Mouse (Mus musculus) bone marrow macrophage, adult 2 months (primary cell): ENCODE measurements at regions not wholly inside any gene's neighbourhood (a gene's known extent, or its start where the extent isn't known, plus 50 kb on each side); places are given as distances from the start of the nearest gene placed in this dataset.

Experiments
- H3K27ac ChIP-seq: 2 replicates; pipeline ENCODE4 v1.5.1; 2012; ENCODE audit warnings: low read depth, low read length; ENCODE audit not compliant: insufficient read depth
- H3K4me1 ChIP-seq: 2 replicates; pipeline ENCODE4 v1.6.1; 2012; ENCODE audit warnings: low read length; ENCODE audit not compliant: control insufficient read depth, insufficient read depth
- H3K4me3 ChIP-seq: 2 replicates; pipeline ENCODE4 v1.5.1; 2012; ENCODE audit warnings: mild to moderate bottlenecking, low read length, moderate library complexity; ENCODE audit not compliant: insufficient read depth
- CTCF ChIP-seq: IDR thresholded peaks from 2 replicates; pipeline ENCODE4 v1.5.1; 2012; ENCODE audit warnings: low read depth, mild to moderate bottlenecking, low read length, moderate library complexity
- POLR2A ChIP-seq: IDR thresholded peaks from 2 replicates; pipeline ENCODE4 v1.6.1; 2012; ENCODE audit warnings: mild to moderate bottlenecking, low read depth, low read length, borderline replicate concordance

GRCm38 (mm10) chrX:77307374-77307773 is 203.4 kb upstream of the Tbl1x start:
- H3K4me3 ChIP-seq = no peak overlapping the region
- TF ChIP-seq POLR2A = no peak
- no peak for TF ChIP-seq CTCF
- no peak overlapping the region for H3K27ac ChIP-seq
- no peaks in the 10 kb centered on the region for H3K4me1 ChIP-seq

- TF ChIP-seq CTCF (no peak), POLR2A (no peak)
- H3K4me3 ChIP-seq = no peak overlapping the region
- peaks cover 2% of the 10 kb centered on the region; the same call in 1 of the 2 replicates for H3K4me1 ChIP-seq
- no peak overlapping the region for H3K27ac ChIP-seq
Observed at GRCm38 (mm10) chrX:77314384-77314783, 196.4 kb upstream of the Tbl1x start.

- TF ChIP-seq CTCF = no peak
- TF ChIP-seq POLR2A = no peak
- Histone ChIP-seq H3K4me3 (no peak overlapping the region), H3K4me1 (no peaks in the 10 kb centered on the region), H3K27ac (no peak overlapping the region)
Observed at GRCm38 (mm10) chrX:77323644-77324043, 187.2 kb upstream of the Tbl1x start.

- no peak for TF ChIP-seq CTCF
- no peak for TF ChIP-seq POLR2A
- H3K4me3 ChIP-seq = no peak overlapping the region
- H3K27ac ChIP-seq = no peak overlapping the region
- H3K4me1 ChIP-seq = no peaks in the 10 kb centered on the region
Observed at GRCm38 (mm10) chrX:77353181-77353580, 157.6 kb upstream of the Tbl1x start.

- no peaks in the 10 kb centered on the region for H3K4me1 ChIP-seq
- no peak overlapping the region for H3K4me3 ChIP-seq
- TF ChIP-seq CTCF (no peak), POLR2A (no peak)
- H3K27ac ChIP-seq = no peak overlapping the region
Observed at GRCm38 (mm10) chrX:77360551-77360950, 150.3 kb upstream of the Tbl1x start.

GRCm38 (mm10) chrX:77361106-77361505 is 149.7 kb upstream of the Tbl1x start:
- no peaks in the 10 kb centered on the region for H3K4me1 ChIP-seq
- H3K4me3 ChIP-seq = no peak overlapping the region
- no peak overlapping the region for H3K27ac ChIP-seq
- TF ChIP-seq POLR2A (no peak), CTCF (no peak)

- no peak for TF ChIP-seq CTCF
- no peak for TF ChIP-seq POLR2A
- Histone ChIP-seq H3K4me1 (no peaks in the 10 kb centered on the region), H3K4me3 (no peak overlapping the region), H3K27ac (no peak overlapping the region)
Observed at GRCm38 (mm10) chrX:77363657-77364056, 147.2 kb upstream of the Tbl1x start.

GRCm38 (mm10) chrX:77367351-77367750 is 143.5 kb upstream of the Tbl1x start:
- TF ChIP-seq CTCF (no peak), POLR2A (no peak)
- H3K4me1 ChIP-seq = no peaks in the 10 kb centered on the region
- H3K27ac ChIP-seq = no peak overlapping the region
- no peak overlapping the region for H3K4me3 ChIP-seq

GRCm38 (mm10) chrX:77387271-77387670 is 123.5 kb upstream of the Tbl1x start:
- no peak overlapping the region for H3K27ac ChIP-seq
- no peaks in the 10 kb centered on the region for H3K4me1 ChIP-seq
- H3K4me3 ChIP-seq = no peak overlapping the region
- TF ChIP-seq CTCF (no peak), POLR2A (no peak)

GRCm38 (mm10) chrX:77391760-77392446 is 118.9 kb upstream of the Tbl1x start:
- H3K4me1 ChIP-seq = no peaks in the 10 kb centered on the region; the same call in 1 of the 2 replicates
- no peak for TF ChIP-seq CTCF
- no peak for TF ChIP-seq POLR2A
- H3K27ac ChIP-seq = no peak overlapping the region
- H3K4me3 ChIP-seq = no peak overlapping the region
